Mouse (Mus musculus): ENCODE measurements at regions not wholly inside any gene's neighbourhood (a gene's known extent, or its start where the extent isn't known, plus 50 kb on each side); places are given as distances from the start of the nearest gene placed in this dataset.

DNA sequence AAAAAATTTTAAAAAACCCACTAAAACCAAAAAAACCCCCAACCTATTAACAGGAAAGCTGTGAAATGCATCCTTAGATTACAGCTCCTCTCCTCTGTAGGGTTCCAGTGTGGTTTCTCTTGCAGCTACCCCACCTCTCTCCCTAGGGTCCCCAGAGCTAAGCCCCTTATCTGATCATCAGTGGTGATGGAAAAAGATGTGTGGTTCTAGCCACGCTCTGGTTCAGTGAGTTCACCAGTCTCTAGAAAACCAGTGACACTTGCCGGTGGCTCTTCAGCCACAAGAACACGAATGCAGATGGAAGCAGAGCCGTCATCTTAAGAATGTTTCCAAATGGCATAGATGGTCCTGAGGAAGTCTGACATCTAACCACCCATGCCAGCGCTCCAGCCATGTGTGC, 111.1 kb upstream of the Tpm1 start:
- no peak for TF ChIP-seq CTCF (IDR thresholded peaks at IDR 0.05)
- TF ChIP-seq EP300 (IDR thresholded peaks at IDR 0.05) = no peak
